Mouse (Mus musculus) layer of hippocampus, postnatal 25 days (tissue): ENCODE results near the gene Scn4a. TPM values are rescaled to one million over a fixed set of nuclear protein-coding genes. Genes with fewer than 3 reads are reported as not detected.

ENCODE experiments used
- DNase-seq, 2 experiments: peaks; one replicate each; pipeline ENCODE4 v3.0.0; 2022; ENCODE audit warnings: mixed read lengths in 2 of 2, low spot score in 1 of 2; ENCODE audit errors: extremely low spot score in 1 of 2
- total RNA-seq, 2 experiments: library from RNA; stranded (reverse); gene quantifications; 2 replicates each; pipeline ENCODE4 v1.2.3; 2021

Gene Scn4a
- total RNA-seq, 2 experiments from 2014 or later: 0.05 TPM; not detected in 1

DNA sequence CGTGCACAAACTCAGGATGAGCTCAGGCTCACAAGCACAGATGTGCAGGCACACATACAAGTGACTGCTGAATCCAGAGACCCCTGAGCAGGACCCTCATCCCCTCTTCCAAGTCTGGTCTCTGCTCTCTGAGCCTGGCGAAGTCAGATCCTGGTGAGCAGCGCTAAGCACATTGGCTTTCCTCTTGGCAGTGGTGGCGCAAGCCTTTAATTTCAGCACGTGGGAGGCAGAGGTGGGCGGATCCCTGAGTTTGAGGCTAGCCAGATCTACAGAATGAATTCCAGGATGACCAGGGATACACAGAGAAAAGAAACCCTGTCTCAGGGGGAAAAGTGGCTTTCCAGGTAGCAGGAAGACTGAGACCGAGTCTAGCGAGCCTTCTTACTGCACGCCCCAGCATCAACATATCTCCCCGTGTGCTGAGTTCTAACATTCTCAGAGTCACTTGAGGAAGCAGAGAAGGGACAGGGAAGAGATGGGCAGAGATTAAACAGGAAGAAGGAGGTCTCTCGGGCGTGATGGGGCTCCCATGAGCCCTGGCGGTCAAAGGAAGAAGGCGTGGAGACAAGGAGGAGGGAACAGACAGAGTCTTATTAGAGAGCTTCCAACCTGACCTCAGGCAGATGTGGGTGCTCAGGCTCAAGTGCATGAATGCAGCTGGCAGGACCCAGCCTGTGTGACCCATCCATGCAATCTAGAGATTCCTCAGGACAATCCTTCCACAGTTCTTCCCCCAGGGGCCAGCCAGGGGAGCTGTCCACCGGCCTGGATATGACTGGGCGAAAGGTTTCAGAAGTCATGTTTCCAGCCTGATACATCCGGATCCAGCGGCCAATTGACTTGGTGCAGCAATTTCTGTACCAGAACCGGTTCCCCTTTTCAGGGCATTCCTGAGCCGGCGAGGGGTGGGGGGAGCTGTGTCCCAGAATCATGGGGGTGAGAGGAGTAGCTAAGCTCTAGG lies 34.4 kb downstream of the Scn4a start:
- DNase-seq: no peak

GRCm38 (mm10) chr11:106317801-106318200 lies 35.3 kb downstream of the Scn4a start:
- DNase-seq: no peak

- no peak for DNase-seq
Measured at GRCm38 (mm10) chr11:106316416-106316815, 36.7 kb downstream of the Scn4a start.

DNA sequence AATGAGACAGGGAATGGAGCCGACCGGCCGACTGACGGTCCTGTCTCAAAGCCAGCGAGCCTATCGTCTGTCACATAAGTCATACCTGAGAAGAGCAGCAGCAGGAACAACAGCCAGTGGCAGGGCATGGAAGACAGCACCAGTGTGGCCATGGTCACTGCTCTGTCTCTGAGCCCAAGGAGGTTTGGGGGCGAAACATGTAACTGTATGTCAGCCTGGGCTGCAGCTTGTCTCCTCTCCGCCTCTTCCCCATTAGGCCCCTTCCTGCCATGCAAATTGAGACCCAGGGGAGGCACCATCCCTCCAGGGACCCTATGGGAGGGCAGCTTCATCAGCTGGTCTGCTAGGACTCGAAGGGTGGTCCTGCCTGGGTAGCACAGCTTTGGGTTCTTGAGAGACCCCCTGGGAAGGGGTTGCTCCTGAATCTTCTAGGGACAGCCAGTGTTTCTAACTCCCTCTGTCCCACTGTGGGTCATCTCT lies 38.7 kb downstream of the Scn4a start, which contains the start of gene Cd79b:
Gene Cd79b (minus strand): TSS at position 430 of the 480 bp plus-strand sequence.
- no peak for DNase-seq

- DNase-seq: no peak
Measured at GRCm38 (mm10) chr11:106313533-106313932, 39.6 kb downstream of the Scn4a start.

DNA sequence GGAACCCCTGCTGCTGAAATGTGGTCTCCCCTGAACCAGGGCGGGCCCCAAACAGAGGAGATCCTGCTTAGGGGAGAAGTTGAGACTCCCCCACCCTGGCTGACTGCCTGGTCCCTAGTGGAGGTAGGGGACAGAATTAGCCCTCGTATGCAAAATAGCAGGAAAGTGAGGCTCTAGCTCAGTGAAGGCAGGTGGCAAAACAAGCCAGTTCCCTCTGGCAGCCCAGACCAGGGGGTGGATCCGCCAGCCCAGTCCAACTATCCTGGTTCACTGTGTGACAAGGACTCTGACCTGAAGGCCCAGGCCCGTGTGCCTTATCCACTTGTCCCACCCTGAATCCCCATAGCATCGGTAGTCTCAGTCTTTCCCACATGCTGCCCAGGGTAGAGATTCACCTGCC lies 43.0 kb downstream of the Scn4a start:
- DNase-seq: no peak

- no peak for DNase-seq
Measured at GRCm38 (mm10) chr11:106308162-106308561, 44.9 kb downstream of the Scn4a start.

- no peak for DNase-seq
Measured at GRCm38 (mm10) chr11:106307432-106307831, 45.7 kb downstream of the Scn4a start.

DNA sequence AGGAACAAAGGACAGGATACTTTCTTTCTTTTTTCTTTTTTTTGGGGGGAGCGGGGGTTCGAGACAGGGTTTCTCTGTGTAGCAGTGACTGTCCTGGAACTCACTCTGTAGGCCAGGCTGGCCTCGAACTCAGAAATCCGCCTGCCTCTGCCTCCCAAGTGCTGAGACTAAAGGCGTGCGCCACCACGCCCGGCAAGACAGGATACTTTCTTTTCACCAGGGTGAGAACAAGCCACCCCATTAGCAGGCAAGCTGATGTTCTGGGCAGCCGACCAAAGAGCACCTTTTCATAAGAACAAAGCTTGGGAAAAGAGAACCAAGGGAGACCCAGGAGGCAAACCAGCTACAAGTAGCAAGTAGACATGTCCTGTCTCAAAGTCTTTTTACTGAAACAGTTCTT lies 46.3 kb downstream of the Scn4a start:
- no peak for DNase-seq

- DNase-seq: no peak
Measured at GRCm38 (mm10) chr11:106306065-106306385, 47.1 kb downstream of the Scn4a start.

DNA sequence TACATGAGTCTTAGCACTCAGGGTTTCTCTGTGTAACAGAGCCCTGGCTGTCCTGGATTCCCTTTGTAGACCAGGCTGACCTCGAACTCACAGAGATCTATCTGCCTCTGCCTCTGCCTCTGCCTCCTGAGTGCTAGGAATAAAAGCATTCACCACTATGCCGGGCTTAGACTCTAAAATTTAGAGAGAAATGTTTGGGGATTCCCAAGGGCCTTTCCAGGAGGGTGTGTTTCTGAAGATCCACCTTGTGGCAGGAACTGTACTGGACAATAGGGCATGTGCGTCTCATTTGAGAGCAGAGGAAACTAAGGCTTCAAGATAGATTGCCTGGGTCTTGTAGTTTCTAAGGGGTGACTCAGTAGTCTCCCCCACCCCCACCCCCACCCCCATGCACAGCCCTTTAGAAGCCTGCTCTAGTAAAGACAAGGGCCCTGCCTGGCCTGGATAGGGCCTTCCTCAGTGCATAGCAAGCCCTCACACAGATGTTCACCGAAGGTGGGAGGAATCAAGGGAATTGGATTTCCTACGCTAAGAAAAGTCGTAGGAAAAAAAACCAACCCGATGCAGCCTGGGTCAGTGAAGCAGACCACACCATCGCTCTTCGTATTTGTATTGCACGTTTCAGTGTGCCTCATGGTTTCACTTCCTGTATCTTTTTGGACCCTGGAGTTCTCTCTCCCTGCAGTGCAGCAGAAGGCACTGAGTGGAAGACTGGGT lies 47.6 kb downstream of the Scn4a start:
- no peak for DNase-seq

GRCm38 (mm10) chr11:106302634-106303033 lies 50.5 kb downstream of the Scn4a start:
- peak in 1 of 2 experiments; percentile 70 for DNase-seq

DNA sequence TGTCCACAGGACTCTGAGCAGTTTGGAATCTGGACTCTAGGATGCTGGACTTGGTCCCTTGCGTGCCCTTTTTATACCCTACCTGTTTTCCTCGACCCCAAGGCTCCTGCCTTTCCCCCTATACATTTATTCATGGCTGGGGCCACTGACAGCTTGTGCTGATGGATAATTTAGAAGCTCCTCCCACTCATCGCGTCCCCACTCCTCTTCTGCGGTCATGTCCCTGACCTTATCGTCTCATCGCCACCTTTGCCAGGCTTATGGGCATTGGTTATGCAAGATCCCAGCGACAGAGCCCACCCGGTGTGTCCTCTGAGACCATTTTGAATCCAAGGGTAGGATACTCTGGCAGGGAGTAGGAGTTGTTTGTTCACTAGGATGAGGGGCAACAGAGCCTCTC lies 51.3 kb downstream of the Scn4a start, which contains the start of gene Gh:
Gene Gh (minus strand): TSS at position 101 of the 400 bp plus-strand sequence.
- no peak for DNase-seq

DNA sequence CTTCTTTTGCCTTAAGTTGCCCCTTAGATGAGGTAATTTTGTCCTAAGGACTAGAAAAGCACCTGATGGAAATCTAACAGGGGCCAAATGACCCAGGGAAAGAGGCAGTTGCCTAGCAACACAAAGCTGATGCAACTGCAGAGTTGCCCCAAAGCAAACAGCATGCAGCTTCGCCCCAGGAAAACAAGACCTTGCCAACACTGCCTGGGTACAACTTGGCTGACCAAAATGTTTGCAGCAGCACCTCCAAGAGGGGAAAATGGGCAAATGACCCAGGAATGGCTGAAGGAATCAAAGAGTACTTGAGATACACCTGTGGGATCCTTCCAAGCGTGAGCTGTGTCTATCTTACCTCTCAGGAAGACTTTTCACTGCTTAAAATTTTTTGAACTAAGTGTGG lies 61.2 kb downstream of the Scn4a start:
- DNase-seq: no peak

GRCm38 (mm10) chr11:106290376-106290775 lies 62.7 kb downstream of the Scn4a start:
- no peak for DNase-seq

DNA sequence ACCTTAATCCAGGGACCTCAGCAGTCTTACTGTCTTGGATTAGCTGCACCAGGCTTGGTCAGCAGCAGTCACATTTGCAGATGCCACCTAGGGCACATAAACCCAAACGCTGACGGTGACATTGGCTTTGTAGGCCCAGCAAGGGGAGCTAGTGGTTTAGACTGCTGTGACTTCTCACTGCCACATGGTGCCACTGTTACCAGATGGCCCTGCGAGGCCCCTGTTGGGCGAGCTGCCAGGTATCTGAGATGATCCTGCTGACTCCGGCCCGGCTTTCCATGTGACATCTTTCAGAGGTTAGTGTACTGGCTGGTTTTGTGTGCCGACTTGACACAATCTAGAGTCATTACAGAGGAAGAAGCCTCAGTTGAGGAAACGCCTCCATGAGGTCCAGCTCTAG lies 63.7 kb downstream of the Scn4a start:
- DNase-seq: no peak

GRCm38 (mm10) chr11:106286987-106287386 lies 66.1 kb downstream of the Scn4a start:
- DNase-seq: no peak

- DNase-seq: no peak
Measured at GRCm38 (mm10) chr11:106286206-106286605, 66.9 kb downstream of the Scn4a start.

DNA sequence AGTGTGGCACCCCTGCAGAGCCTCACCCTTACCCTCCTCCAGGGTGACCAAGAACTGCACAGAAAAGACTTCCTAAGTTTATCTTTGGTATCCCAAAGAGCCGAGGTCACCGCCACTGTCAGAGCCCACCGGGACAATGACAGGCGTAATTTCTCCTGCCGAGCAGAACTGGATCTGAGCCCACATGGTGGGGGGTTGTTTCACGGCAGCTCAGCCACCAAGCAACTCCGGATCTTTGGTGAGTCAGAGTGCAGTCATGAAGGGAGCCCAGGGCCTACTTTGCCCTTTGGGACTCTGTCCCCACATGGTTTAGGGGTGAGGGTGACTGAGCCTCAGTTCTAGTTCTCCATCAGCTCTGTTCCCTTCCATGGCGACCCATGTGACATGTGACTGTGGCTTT lies 69.0 kb downstream of the Scn4a start:
- no peak for DNase-seq

- no peak for DNase-seq
Measured at GRCm38 (mm10) chr11:106283371-106283770, 69.7 kb downstream of the Scn4a start.

DNA sequence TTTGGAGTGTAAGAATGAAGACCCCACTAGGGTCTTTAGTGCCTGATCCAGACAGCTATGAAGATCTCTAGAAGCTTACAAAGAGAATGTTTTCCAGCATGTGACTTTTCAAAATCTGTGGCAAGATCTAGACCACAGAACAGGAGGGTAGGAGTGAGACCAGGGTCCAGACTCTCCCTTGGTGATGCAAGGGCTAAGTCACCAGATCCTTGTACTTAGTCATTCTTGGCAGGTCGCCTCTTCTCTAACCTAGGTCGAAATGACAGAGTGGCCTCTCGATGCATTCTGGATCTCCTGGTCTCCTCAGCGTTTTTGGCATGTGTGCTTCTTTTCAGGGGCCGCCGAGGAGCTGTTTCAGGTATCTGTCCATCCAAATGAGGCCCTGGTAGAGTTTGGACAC lies 70.6 kb downstream of the Scn4a start:
- no peak for DNase-seq
